Mouse (Mus musculus): ENCODE results near the gene Chic2. TPM values are rescaled to one million over a fixed set of nuclear protein-coding genes. Genes with fewer than 3 reads are reported as not detected.
A peak's percentile ranks its signal among the peaks of the same experiment; 100 is the strongest.

Gene Chic2
- total and polyA plus RNA-seq, 3 experiments = 33.4 to 100 (median 41.1) TPM

DNA sequence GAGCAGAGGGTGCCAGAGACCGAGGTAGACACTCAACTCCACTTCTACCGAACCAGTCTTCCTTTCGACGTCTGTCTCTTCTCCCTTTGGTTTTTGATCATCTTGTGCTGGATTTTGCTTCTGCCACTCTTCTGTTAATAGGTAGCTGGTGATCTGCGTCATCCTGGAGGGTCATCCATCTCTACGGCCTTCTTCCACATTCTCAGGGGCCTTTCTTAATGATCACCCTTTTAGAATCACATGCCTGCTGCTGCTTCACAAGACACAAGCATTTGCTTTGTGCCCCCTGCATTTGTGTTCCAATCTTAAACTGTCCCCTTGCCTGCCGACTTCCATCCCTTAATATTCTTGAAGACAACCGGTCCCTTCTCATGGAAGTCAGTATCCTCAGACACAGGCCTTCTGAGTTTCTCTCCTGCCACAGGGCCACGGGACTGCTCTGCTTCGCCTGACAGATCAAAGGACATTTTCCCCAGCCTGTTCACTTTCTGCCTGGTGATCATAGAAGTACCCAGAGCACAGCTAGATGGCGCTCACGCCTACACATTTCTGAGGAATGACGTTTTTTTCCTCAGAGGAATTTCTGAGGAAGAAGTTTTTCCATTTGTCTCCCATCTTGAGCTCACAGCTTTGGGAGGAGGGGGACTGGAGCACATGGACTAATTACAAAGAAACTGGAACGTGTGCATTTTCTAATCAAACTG, 83.6 kb downstream of the Chic2 start (continued):
- TF ChIP-seq ZNF384 (IDR thresholded peaks at IDR 0.05; ENCODE audit: low read depth, low read length) = peak; percentile 72
- TF ChIP-seq RCOR1 (IDR thresholded peaks at IDR 0.05; ENCODE audit: low read depth, low read length) = no peak
- 0 out of 2 replicates have a peak, but pooled peaks have one; percentile 49 for TF ChIP-seq JUND (IDR thresholded peaks at IDR 0.05; ENCODE audit: low read depth, low read length)
- no peak for TF ChIP-seq TAL1 (IDR thresholded peaks at IDR 0.05; ENCODE audit: low read length)
- 0 out of 2 replicates have a peak, but pooled peaks have one; percentile 31 for TF ChIP-seq MXI1 (IDR thresholded peaks at IDR 0.05; ENCODE audit: low read depth, low read length)
- TF ChIP-seq POLR2AphosphoS5 (IDR thresholded peaks at IDR 0.05; ENCODE audit: borderline replicate concordance, low read depth, low read length) = no peak
- no peak for TF ChIP-seq KAT2A (conservative IDR thresholded peaks at IDR 0.05; ENCODE audit: low read depth, low read length)
- no peak for TF ChIP-seq UBTF (IDR thresholded peaks at IDR 0.05; ENCODE audit: borderline replicate concordance, insufficient read depth, low read depth, low read length)
- no peak for TF ChIP-seq MEF2A (IDR thresholded peaks at IDR 0.05; ENCODE audit: extremely low read depth, insufficient replicate concordance, low read depth, low read length, poor library complexity, severe bottlenecking)

GRCm38 (mm10) chr5:74960306-74960705, 84.3 kb downstream of the Chic2 start:
- H3K79me2 ChIP-seq (ENCODE audit: control insufficient read depth, insufficient read depth, low read length, poor library complexity) = no peaks in the 10 kb centered on the region
- peaks cover 3 to 4% of the 10 kb centered on the region in 2 experiments; a peak in 2 of 4 replicates for H3K27me3 ChIP-seq (ENCODE audit: control insufficient read depth in 1 of 2, insufficient read depth in 2 of 2, low read length in 2 of 2)
- TF ChIP-seq POLR2AphosphoS5 (IDR thresholded peaks at IDR 0.05; ENCODE audit: borderline replicate concordance, low read depth, low read length) = no peak
- TF ChIP-seq EP300 (IDR thresholded peaks at IDR 0.05; ENCODE audit: low read depth in 1 of 2, low read length in 2 of 2) = peak; percentile 16 to 21; a peak in 2 of 4 replicates
- 0 out of 2 replicates have a peak, but pooled peaks have one; percentile 15 for TF ChIP-seq ZC3H11A (IDR thresholded peaks at IDR 0.05; ENCODE audit: low read depth, low read length)
- TF ChIP-seq ZMIZ1 (IDR thresholded peaks at IDR 0.05; ENCODE audit: low read depth, low read length) = 0 out of 2 replicates have a peak, but pooled peaks have one; percentile 35
- TF ChIP-seq BHLHE40 (IDR thresholded peaks at IDR 0.05; ENCODE audit: borderline replicate concordance, low read depth, low read length) = no peak
- TF ChIP-seq UBTF (IDR thresholded peaks at IDR 0.05; ENCODE audit: borderline replicate concordance, insufficient read depth, low read depth, low read length) = 0 out of 2 replicates have a peak, but pooled peaks have one; percentile 15
- TF ChIP-seq MXI1 (IDR thresholded peaks at IDR 0.05; ENCODE audit: low read depth, low read length) = peak; percentile 32; the same call in 1 of the 2 replicates
- TF ChIP-seq TCF12 (IDR thresholded peaks at IDR 0.05; ENCODE audit: low read depth, low read length) = 0 out of 2 replicates have a peak, but pooled peaks have one; percentile 30
- no peak for TF ChIP-seq MAFK (IDR thresholded peaks at IDR 0.05; ENCODE audit: borderline replicate concordance, low read depth, low read length)
- TF ChIP-seq RCOR1 (IDR thresholded peaks at IDR 0.05; ENCODE audit: low read depth, low read length) = no peak
- TF ChIP-seq SMC3 (IDR thresholded peaks at IDR 0.05; ENCODE audit: low read depth, low read length) = peak; percentile 29
- no peak for TF ChIP-seq KAT2A (conservative IDR thresholded peaks at IDR 0.05; ENCODE audit: low read depth, low read length)
- no peak for TF ChIP-seq RAD21 (IDR thresholded peaks at IDR 0.05; ENCODE audit: low read depth, low read length)
- 0 out of 2 replicates have a peak, but pooled peaks have one; percentile 23 for TF ChIP-seq SIN3A (IDR thresholded peaks at IDR 0.05; ENCODE audit: low read length)
- no peak for TF ChIP-seq USF2 (IDR thresholded peaks at IDR 0.05; ENCODE audit: borderline replicate concordance in 1 of 2, insufficient read depth in 1 of 2, low read depth in 1 of 2, low read length in 2 of 2)
- TF ChIP-seq MAX (IDR thresholded peaks at IDR 0.05; ENCODE audit: low read length) = 0 out of 2 replicates have a peak, but pooled peaks have one; percentile 45
- peaks cover 13 to 35% of the 10 kb centered on the region in 2 experiments for H3K4me1 ChIP-seq (ENCODE audit: control insufficient read depth in 1 of 2, insufficient read depth in 2 of 2, low read length in 2 of 2)
- H3K9ac ChIP-seq (ENCODE audit: control insufficient read depth, low read depth, low read length, poor library complexity, severe bottlenecking) = peak overlapping the region; percentile 19
- no peaks in the 10 kb centered on the region for H3K9me3 ChIP-seq (replicated peaks; ENCODE audit: insufficient read depth, low read length)
- DNase-seq (ENCODE audit: low read depth, low spot score) = peak; percentile 81
- peak overlapping the region; percentile 32 to 53 for H3K4me3 ChIP-seq (ENCODE audit: control insufficient read depth in 1 of 2, insufficient read depth in 1 of 2, low read depth in 2 of 2, low read length in 2 of 2)
- peaks cover 0 to 16% of the 10 kb centered on the region in 2 experiments; a peak in 2 of 4 replicates for H3K36me3 ChIP-seq (ENCODE audit: control insufficient read depth in 1 of 2, insufficient read depth in 2 of 2, low read length in 2 of 2)
- no peak overlapping the region for H3K27ac ChIP-seq (ENCODE audit: control insufficient read depth, low read depth, low read length)

All from MEL (cell line).